25 mouse cellular contexts compared by ENCODE assay signal in genomic region chr4:63024734-63025256, GRCm38 (mm10). TPM values are rescaled to one million over a fixed set of nuclear protein-coding genes. Genes with fewer than 3 reads are reported as not detected.
DNase-seq lines count a peak whose midpoint lies in the region.
"Had no signal": no experiment of that assay in that cellular context is flagged by ENCODE, and none has a peak within 500 bp of the region (broad histone marks: within the 10 kb centered on the region; RNA-seq: fewer than 3 reads in every experiment).

No protein-coding gene starts in this region.

- H3K36me3 ChIP-seq in limb, embryonic 10.5 days: peaks cover 3% of the 10 kb centered on the region; the same call in 1 of the 2 replicates
- H3K36me3 ChIP-seq: heart, embryonic 15.5 days; liver, embryonic 12.5 days; midbrain, embryonic 12.5 days had no signal

- H3K9me3 ChIP-seq in limb, embryonic 10.5 days (replicated peaks): no peaks in the 10 kb centered on the region
- H3K9me3 ChIP-seq: heart, embryonic 15.5 days; hindbrain, embryonic 13.5 days; liver, embryonic 12.5 days; midbrain, embryonic 12.5 days; neural tube, embryonic 13.5 days had no signal

- peak; percentile 4 to 6 for DNase-seq in gastrocnemius, postnatal 4 days (ENCODE audit: low spot score in 2 of 2)
- DNase-seq in gastrocnemius, postnatal 36 days: no peak
- DNase-seq in testis, postnatal 10 days (ENCODE audit: low spot score): peak; percentile 22
- no peak for DNase-seq in testis, postnatal 14 days (ENCODE audit: low spot score)
- DNase-seq in induced T-regulatory cell, adult 2 months (ENCODE audit: low read depth): peak; percentile 5
- no peak for DNase-seq in adrenal gland, postnatal 14 days
- no peak for DNase-seq in limb, embryonic 10.5 days (ENCODE audit: low spot score)
- DNase-seq: adrenal gland, postnatal 36 days; cerebellum, adult 8-10 months; cerebellum, postnatal 25 days; gastrocnemius, postnatal 25 days; heart, postnatal 36 days; kidney, adult 18-20 months; kidney, postnatal 36 days; lung, adult 2 months; lung, postnatal 10 days; right cerebral cortex, postnatal 4 days had no signal

- 85% methylated on average over 9 of the region's 9 CpGs for WGBS in limb, embryonic 10.5 days

- peaks cover 18% of the 10 kb centered on the region for H3K4me1 ChIP-seq in limb, embryonic 10.5 days
- H3K4me1 ChIP-seq: liver, embryonic 12.5 days; midbrain, embryonic 12.5 days had no signal

- intact Hi-C loops in gastrocnemius, postnatal 36 days (cut with DNase I): no loop called here

- H3K27me3 ChIP-seq in limb, embryonic 10.5 days (ENCODE audit: low read depth, poor library complexity, severe bottlenecking): no peaks in the 10 kb centered on the region
- H3K27me3 ChIP-seq: heart, embryonic 15.5 days; hindbrain, embryonic 13.5 days; liver, embryonic 12.5 days; midbrain, embryonic 12.5 days; neural tube, embryonic 13.5 days had no signal

- H3K4me3 ChIP-seq in limb, embryonic 10.5 days: no peak overlapping the region
- H3K4me3 ChIP-seq: heart, embryonic 15.5 days; hindbrain, embryonic 13.5 days; layer of hippocampus, adult 2 months; liver, embryonic 12.5 days; midbrain, embryonic 12.5 days; myocyte; neural tube, embryonic 13.5 days had no signal

- no peak overlapping the region for H3K27ac ChIP-seq in limb, embryonic 10.5 days
- H3K27ac ChIP-seq: heart, embryonic 15.5 days; hindbrain, embryonic 13.5 days; layer of hippocampus, adult 2 months; liver, embryonic 12.5 days; macrophage; midbrain, embryonic 12.5 days; neural tube, embryonic 13.5 days had no signal

RNA-seq across cellular contexts. Expression of gene Zfp618, which starts 59.4 kb away (rescaled TPM):
- 1 to 10 TPM; 6.1 to 6.2 TPM for total RNA-seq in gastrocnemius, postnatal 4 days (2021)
- total RNA-seq in gastrocnemius, postnatal 36 days (2021): under 1 TPM; 0.27 to 0.31 TPM
- total RNA-seq in adrenal gland, postnatal 14 days (2021): 6.5 and 7.7 TPM in 2 replicates
- 23.7 and 35.7 TPM in 2 replicates for polyA plus RNA-seq in limb, embryonic 10.5 days (2016; fragmentation: Nextera tagmentation; extraction: Ambion mirVana)
- polyA plus RNA-seq: macrophage, myocyte had no signal

Comparison
In these comparisons a context has a peak if more than half of its experiments do, and no peak if none do; other contexts are left out.
1. DNase-seq: peak in gastrocnemius, postnatal 4 days (2 of 2), testis, postnatal 10 days (single experiment) and induced T-regulatory cell, adult 2 months (single experiment); none in gastrocnemius, postnatal 36 days (0 of 2), testis, postnatal 14 days (single experiment), adrenal gland, postnatal 14 days (single experiment) and limb, embryonic 10.5 days (single experiment).